Mouse (Mus musculus): ENCODE measurements around the gene Gps2. TPM values are rescaled to one million over a fixed set of nuclear protein-coding genes. Genes with fewer than 3 reads are reported as not detected.
"Not testable (repeated sequence)": the region's sequence is repeated elsewhere in the genome, so short reads cannot be mapped to it uniquely, and the experiment has no call there.

Gps2 gene
- total RNA-seq, 2 experiments from 2014 or later: 130 to 268 TPM

DNA sequence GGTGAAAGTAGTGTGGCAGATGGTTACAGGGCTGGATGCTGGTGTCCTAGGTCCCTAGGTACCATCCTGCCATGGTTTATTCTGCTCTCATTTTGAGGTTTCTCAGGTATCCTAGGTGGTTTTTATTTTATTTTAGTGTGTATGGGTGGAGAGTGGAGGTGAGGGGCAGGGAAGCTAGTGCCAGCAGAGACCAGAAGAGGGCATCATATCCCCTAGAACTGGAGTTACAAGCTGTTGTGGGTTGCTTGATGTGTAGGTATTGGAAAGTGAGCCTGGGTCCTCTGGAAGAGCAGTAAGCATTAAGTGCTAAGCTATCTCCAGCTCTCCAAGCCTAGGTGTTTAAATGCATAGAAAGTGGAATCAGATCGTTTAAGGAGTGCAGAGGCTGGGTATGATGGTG lies 38.6 kb downstream of the Gps2 start:
- no peak for ATAC-seq (replicated peaks; ENCODE audit: low FRiP score, poor library complexity, severe bottlenecking)

- ATAC-seq (replicated peaks; ENCODE audit: low FRiP score, poor library complexity, severe bottlenecking): no peak
Measured at GRCm38 (mm10) chr11:69953267-69953915, 39.7 kb downstream of the Gps2 start.

DNA sequence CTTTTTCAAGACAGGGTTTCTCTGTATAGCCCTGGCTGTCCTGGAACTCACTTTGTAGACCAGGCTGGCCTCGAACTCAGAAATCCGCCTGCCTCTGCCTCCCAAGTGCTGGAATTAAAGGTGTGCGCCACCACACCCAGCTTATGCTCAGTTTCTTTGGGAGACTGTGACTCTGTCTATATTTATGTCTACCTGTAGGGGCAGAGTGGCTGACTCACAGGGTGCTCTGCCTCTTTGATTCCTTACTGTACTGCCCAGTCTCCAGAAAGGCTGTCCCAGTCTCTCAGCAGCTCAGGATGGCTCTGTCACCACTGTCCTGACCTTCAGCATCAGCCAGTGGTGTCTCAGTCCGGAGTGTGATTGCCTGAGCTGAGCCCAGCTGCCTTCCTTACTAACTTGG lies 41.9 kb downstream of the Gps2 start:
- not testable (repeated sequence) for ATAC-seq (replicated peaks; ENCODE audit: low FRiP score, poor library complexity, severe bottlenecking)

DNA sequence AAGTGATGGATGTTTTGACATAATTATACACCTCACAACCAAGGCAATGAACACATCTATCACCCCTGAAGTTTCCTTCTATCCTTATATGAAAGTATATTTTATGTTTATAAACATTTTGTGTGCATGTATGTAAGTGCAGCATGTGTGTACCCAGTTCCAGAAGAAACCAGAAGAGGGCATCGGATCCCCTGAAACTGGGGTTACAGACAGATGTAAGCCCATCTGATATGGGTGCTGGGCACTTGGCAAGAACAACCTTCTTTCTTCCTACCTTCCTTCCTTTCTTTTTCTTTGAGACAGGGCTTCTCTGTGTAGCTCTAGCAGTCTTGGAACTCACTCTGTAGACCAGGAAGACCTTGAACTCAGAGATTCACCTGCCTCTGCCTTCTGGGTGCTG lies 42.5 kb downstream of the Gps2 start:
- ATAC-seq (replicated peaks; ENCODE audit: low FRiP score, poor library complexity, severe bottlenecking): no peak

GRCm38 (mm10) chr11:69960616-69961015 lies 46.9 kb downstream of the Gps2 start:
- ATAC-seq (replicated peaks; ENCODE audit: low FRiP score, poor library complexity, severe bottlenecking): no peak

GRCm38 (mm10) chr11:69961841-69962240 lies 48.2 kb downstream of the Gps2 start:
- no peak for ATAC-seq (replicated peaks; ENCODE audit: low FRiP score, poor library complexity, severe bottlenecking)

DNA sequence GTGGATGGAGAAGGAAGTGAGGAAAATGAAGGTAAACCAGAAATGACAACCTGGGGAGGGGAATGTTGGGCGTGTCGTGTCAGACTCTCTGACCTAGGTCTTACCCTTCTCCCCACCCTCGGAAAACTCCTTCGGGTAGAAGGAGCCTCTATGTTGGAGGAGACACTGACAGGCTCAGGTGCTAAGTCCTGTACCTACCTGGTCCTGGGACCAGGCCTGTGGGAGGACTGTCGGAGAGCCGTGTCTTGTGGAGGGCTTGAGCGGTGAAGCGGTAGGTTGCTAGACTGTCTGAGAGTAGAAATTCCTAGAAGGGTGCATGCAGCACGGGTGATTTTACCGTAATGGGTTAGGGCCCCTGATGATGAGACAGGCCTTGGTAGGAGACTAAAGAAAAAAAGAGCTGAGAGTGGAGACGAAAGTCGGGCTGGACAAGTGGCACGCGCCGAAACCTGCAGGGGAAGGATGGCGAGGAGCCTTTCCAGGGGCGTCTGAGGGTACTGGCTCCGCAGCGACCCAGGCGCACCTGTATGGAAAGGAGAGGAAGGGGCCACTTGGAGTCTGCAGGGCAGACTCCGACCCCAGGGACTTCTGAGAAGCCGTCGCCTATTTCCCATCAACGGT lies 51.1 kb downstream of the Gps2 start, which contains the start of gene Cldn7:
Gene Cldn7 (plus strand): TSS at position 130 of the 621 bp plus-strand sequence.
- ATAC-seq (replicated peaks; ENCODE audit: low FRiP score, poor library complexity, severe bottlenecking): no peak

GRCm38 (mm10) chr11:69965271-69966005 lies 51.8 kb downstream of the Gps2 start:
- ATAC-seq (replicated peaks; ENCODE audit: low FRiP score, poor library complexity, severe bottlenecking): no peak

Other genes starting within 250 kb of the Gps2 start
Only the 30 nearest of the 39 such genes appear.
- 124 and 145 TPM in 2 replicates for gene Polr2a, start 155.3 kb upstream of the Gps2 start, total RNA-seq (2015; ENCODE audit: low replicate concordance)
- gene Polr2a, start 155.3 kb upstream of the Gps2 start, total RNA-seq (2017; ENCODE audit: low replicate concordance): 131 and 162 TPM in 2 replicates
- gene Slc35g3, start 151.9 kb upstream of the Gps2 start, total RNA-seq (2015; ENCODE audit: low replicate concordance): not detected in 2 replicates
- gene Slc35g3, start 151.9 kb upstream of the Gps2 start, total RNA-seq (2017; ENCODE audit: low replicate concordance): not detected in 2 replicates
- gene Zbtb4, start 148.0 kb upstream of the Gps2 start, total RNA-seq (2015; ENCODE audit: low replicate concordance): 2.9 and 3.8 TPM in 2 replicates
- 0.77 and 3.0 TPM in 2 replicates for gene Zbtb4, start 148.0 kb upstream of the Gps2 start, total RNA-seq (2017; ENCODE audit: low replicate concordance)
- gene Chrnb1, start 117.9 kb upstream of the Gps2 start, total RNA-seq (2015; ENCODE audit: low replicate concordance): not detected in 2 replicates
- 0.77 TPM in 1 of 2 replicates, not detected in the other for gene Chrnb1, start 117.9 kb upstream of the Gps2 start, total RNA-seq (2017; ENCODE audit: low replicate concordance)
- gene Fgf11, start 112.0 kb upstream of the Gps2 start, total RNA-seq (2015; ENCODE audit: low replicate concordance): not detected in 2 replicates
- not detected in 2 replicates for gene Fgf11, start 112.0 kb upstream of the Gps2 start, total RNA-seq (2017; ENCODE audit: low replicate concordance)
- gene Tmem102, start 108.3 kb upstream of the Gps2 start, total RNA-seq (2015; ENCODE audit: low replicate concordance): not detected in 2 replicates
- not detected in 2 replicates for gene Tmem102, start 108.3 kb upstream of the Gps2 start, total RNA-seq (2017; ENCODE audit: low replicate concordance)
- not detected in 2 replicates for gene Gm39566, start 98.6 kb upstream of the Gps2 start, total RNA-seq (2015; ENCODE audit: low replicate concordance)
- not detected in 2 replicates for gene Gm39566, start 98.6 kb upstream of the Gps2 start, total RNA-seq (2017; ENCODE audit: low replicate concordance)
- gene Spem2, start 95.4 kb upstream of the Gps2 start, total RNA-seq (2015; ENCODE audit: low replicate concordance): not detected in 2 replicates
- gene Spem2, start 95.4 kb upstream of the Gps2 start, total RNA-seq (2017; ENCODE audit: low replicate concordance): not detected in 2 replicates
- gene Spem1, start 91.7 kb upstream of the Gps2 start, total RNA-seq (2015; ENCODE audit: low replicate concordance): not detected in 2 replicates
- not detected in 2 replicates for gene Spem1, start 91.7 kb upstream of the Gps2 start, total RNA-seq (2017; ENCODE audit: low replicate concordance)
- gene Nlgn2, start 76.1 kb upstream of the Gps2 start, total RNA-seq (2015; ENCODE audit: low replicate concordance): 0.72 and 0.84 TPM in 2 replicates
- gene Nlgn2, start 76.1 kb upstream of the Gps2 start, total RNA-seq (2017; ENCODE audit: low replicate concordance): 0.08 and 0.26 TPM in 2 replicates
- 258 and 276 TPM in 2 replicates for gene Tmem256, start 75.4 kb upstream of the Gps2 start, total RNA-seq (2015; ENCODE audit: low replicate concordance)
- 123 and 303 TPM in 2 replicates for gene Tmem256, start 75.4 kb upstream of the Gps2 start, total RNA-seq (2017; ENCODE audit: low replicate concordance)
- 24.9 and 26.0 TPM in 2 replicates for gene Plscr3, start 67.5 kb upstream of the Gps2 start, total RNA-seq (2015; ENCODE audit: low replicate concordance)
- 15.1 and 27.7 TPM in 2 replicates for gene Plscr3, start 67.5 kb upstream of the Gps2 start, total RNA-seq (2017; ENCODE audit: low replicate concordance)
- gene Tnk1, start 55.2 kb upstream of the Gps2 start, total RNA-seq (2015; ENCODE audit: low replicate concordance): 5.9 and 6.8 TPM in 2 replicates
- gene Tnk1, start 55.2 kb upstream of the Gps2 start, total RNA-seq (2017; ENCODE audit: low replicate concordance): 7.3 and 8.1 TPM in 2 replicates
- not detected in 2 replicates for gene Tmem95, start 35.9 kb upstream of the Gps2 start, total RNA-seq (2015; ENCODE audit: low replicate concordance)
- gene Tmem95, start 35.9 kb upstream of the Gps2 start, total RNA-seq (2017; ENCODE audit: low replicate concordance): not detected in 2 replicates
- 0.72 and 0.84 TPM in 2 replicates for gene Kctd11, start 32.5 kb upstream of the Gps2 start, total RNA-seq (2015; ENCODE audit: low replicate concordance)
- 0.13 TPM in 1 of 2 replicates, not detected in the other for gene Kctd11, start 32.5 kb upstream of the Gps2 start, total RNA-seq (2017; ENCODE audit: low replicate concordance)
- gene Acap1, start 18.3 kb upstream of the Gps2 start, total RNA-seq (2015; ENCODE audit: low replicate concordance): 9.4 and 12.6 TPM in 2 replicates
- 8.5 and 11.6 TPM in 2 replicates for gene Acap1, start 18.3 kb upstream of the Gps2 start, total RNA-seq (2017; ENCODE audit: low replicate concordance)
- gene 2810408A11Rik, start 12.9 kb upstream of the Gps2 start, total RNA-seq (2015; ENCODE audit: low replicate concordance): 2.5 TPM in 1 of 2 replicates, not detected in the other
- gene 2810408A11Rik, start 12.9 kb upstream of the Gps2 start, total RNA-seq (2017; ENCODE audit: low replicate concordance): 0.51 TPM in 1 of 2 replicates, not detected in the other
- gene Neurl4, start 12.8 kb upstream of the Gps2 start, total RNA-seq (2015; ENCODE audit: low replicate concordance): 8.6 and 8.8 TPM in 2 replicates
- gene Neurl4, start 12.8 kb upstream of the Gps2 start, total RNA-seq (2017; ENCODE audit: low replicate concordance): 23.2 and 59.7 TPM in 2 replicates
- 394 and 471 TPM in 2 replicates for gene Eif5a, start 8.1 kb downstream of the Gps2 start, total RNA-seq (2015; ENCODE audit: low replicate concordance)
- 246 and 254 TPM in 2 replicates for gene Eif5a, start 8.1 kb downstream of the Gps2 start, total RNA-seq (2017; ENCODE audit: low replicate concordance)
- gene Ybx2, start 21.9 kb downstream of the Gps2 start, total RNA-seq (2015; ENCODE audit: low replicate concordance): not detected in 2 replicates
- gene Ybx2, start 21.9 kb downstream of the Gps2 start, total RNA-seq (2017; ENCODE audit: low replicate concordance): 3.9 TPM in 1 of 2 replicates, not detected in the other
- 94.7 and 103 TPM in 2 replicates for gene Slc2a4, start 34.3 kb downstream of the Gps2 start, total RNA-seq (2015; ENCODE audit: low replicate concordance)
- 246 and 613 TPM in 2 replicates for gene Slc2a4, start 34.3 kb downstream of the Gps2 start, total RNA-seq (2017; ENCODE audit: low replicate concordance)
- not detected in 2 replicates for gene Cldn7, start 50.9 kb downstream of the Gps2 start, total RNA-seq (2015; ENCODE audit: low replicate concordance)
- not detected in 2 replicates for gene Cldn7, start 50.9 kb downstream of the Gps2 start, total RNA-seq (2017; ENCODE audit: low replicate concordance)
- 49.4 and 83.4 TPM in 2 replicates for gene Ctdnep1, start 67.3 kb downstream of the Gps2 start, total RNA-seq (2015; ENCODE audit: low replicate concordance)
- 17.1 and 20.9 TPM in 2 replicates for gene Ctdnep1, start 67.3 kb downstream of the Gps2 start, total RNA-seq (2017; ENCODE audit: low replicate concordance)
- gene Elp5, start 68.6 kb downstream of the Gps2 start, total RNA-seq (2015; ENCODE audit: low replicate concordance): 45.0 and 50.7 TPM in 2 replicates
- gene Elp5, start 68.6 kb downstream of the Gps2 start, total RNA-seq (2017; ENCODE audit: low replicate concordance): 25.3 and 45.8 TPM in 2 replicates
- gene Gabarap, start 77.3 kb downstream of the Gps2 start, total RNA-seq (2015; ENCODE audit: low replicate concordance): 393 and 394 TPM in 2 replicates
- 161 and 239 TPM in 2 replicates for gene Gabarap, start 77.3 kb downstream of the Gps2 start, total RNA-seq (2017; ENCODE audit: low replicate concordance)
- gene Phf23, start 81.9 kb downstream of the Gps2 start, total RNA-seq (2015; ENCODE audit: low replicate concordance): 18.7 and 21.4 TPM in 2 replicates
- gene Phf23, start 81.9 kb downstream of the Gps2 start, total RNA-seq (2017; ENCODE audit: low replicate concordance): 22.2 and 25.4 TPM in 2 replicates
- 2.9 and 4.3 TPM in 2 replicates for gene Dvl2, start 86.7 kb downstream of the Gps2 start, total RNA-seq (2015; ENCODE audit: low replicate concordance)
- gene Dvl2, start 86.7 kb downstream of the Gps2 start, total RNA-seq (2017; ENCODE audit: low replicate concordance): 0.30 and 2.4 TPM in 2 replicates
- gene Acadvl, start 101.5 kb downstream of the Gps2 start, total RNA-seq (2015; ENCODE audit: low replicate concordance): 24.9 and 52.8 TPM in 2 replicates
- gene Acadvl, start 101.5 kb downstream of the Gps2 start, total RNA-seq (2017; ENCODE audit: low replicate concordance): 20.7 and 23.4 TPM in 2 replicates
- not detected in 2 replicates for gene Dlg4, start 103.1 kb downstream of the Gps2 start, total RNA-seq (2015; ENCODE audit: low replicate concordance)
- 1.1 and 2.7 TPM in 2 replicates for gene Dlg4, start 103.1 kb downstream of the Gps2 start, total RNA-seq (2017; ENCODE audit: low replicate concordance)
- gene Asgr1, start 140.2 kb downstream of the Gps2 start, total RNA-seq (2015; ENCODE audit: low replicate concordance): not detected in 2 replicates
- not detected in 2 replicates for gene Asgr1, start 140.2 kb downstream of the Gps2 start, total RNA-seq (2017; ENCODE audit: low replicate concordance)

All from erythroid progenitor cell, adult 5-6 weeks (primary cell).